Mouse (Mus musculus) megakaryocyte progenitor cell, adult 5-6 weeks (primary cell): ENCODE data around the gene Cbx4. TPM values are rescaled to one million over a fixed set of nuclear protein-coding genes. Genes with fewer than 3 reads are reported as not detected.
"Not testable (repeated sequence)": the region's sequence is repeated elsewhere in the genome, so short reads cannot be mapped to it uniquely, and the experiment has no call there.

Experiments
- ATAC-seq: replicated peaks from 2 replicates; pipeline ENCODE4 v1.8.0; 2016; ENCODE audit warnings: mild to moderate bottlenecking, moderate TSS enrichment, inconsistent platforms; ENCODE audit not compliant: poor library complexity
- total RNA-seq, 2 experiments: library from RNA; stranded (forward) in 1 of 2; stranded (reverse) in 1 of 2; fragments of 157-497, 149-512 nt in 1 of 2; fragments of 200-1000 nt in 1 of 2; gene quantifications; 2 replicates each; pipeline versions ENCODE4 v1.2.3 to v1.2.4; 2015 to 2017

The Cbx4 gene
- total RNA-seq, 2 experiments from 2014 or later, result 19.9 to 24.8 TPM

GRCm38 (mm10) chr11:119111345-119111744 is 25.3 kb upstream of the Cbx4 start:
- peak; percentile 89 for ATAC-seq

- no peak for ATAC-seq
Observed at GRCm38 (mm10) chr11:119109415-119110071, 23.5 kb upstream of the Cbx4 start.

- no peak for ATAC-seq
Observed at GRCm38 (mm10) chr11:119108573-119109263, 22.7 kb upstream of the Cbx4 start.

GRCm38 (mm10) chr11:119106289-119106688 is 20.3 kb upstream of the Cbx4 start:
- ATAC-seq, result peak; percentile 61

GRCm38 (mm10) chr11:119105748-119106147 is 19.7 kb upstream of the Cbx4 start:
- peak; percentile 17; the same call in 1 of the 2 replicates for ATAC-seq

GRCm38 (mm10) chr11:119105071-119105609 is 19.1 kb upstream of the Cbx4 start:
- ATAC-seq, result no peak

GRCm38 (mm10) chr11:119103991-119104390 is 18.0 kb upstream of the Cbx4 start:
- ATAC-seq, result no peak

- not testable (repeated sequence) for ATAC-seq
Observed at GRCm38 (mm10) chr11:119100355-119100754, 14.3 kb upstream of the Cbx4 start.

GRCm38 (mm10) chr11:119098202-119098601 is 12.2 kb upstream of the Cbx4 start:
- ATAC-seq, result no peak

GRCm38 (mm10) chr11:119095441-119095840 is 9.4 kb upstream of the Cbx4 start:
- no peak for ATAC-seq

- ATAC-seq, result peak; percentile 46
Observed at GRCm38 (mm10) chr11:119093322-119093721, 7.3 kb upstream of the Cbx4 start.

- ATAC-seq, result no peak
Observed at GRCm38 (mm10) chr11:119092286-119092685, 6.3 kb upstream of the Cbx4 start.

GRCm38 (mm10) chr11:119091598-119091991 is 5.6 kb upstream of the Cbx4 start:
- ATAC-seq, result peak; percentile 63

- no peak for ATAC-seq
Observed at GRCm38 (mm10) chr11:119090961-119091597, 5.1 kb upstream of the Cbx4 start.

GRCm38 (mm10) chr11:119090076-119090960 is 4.3 kb upstream of the Cbx4 start:
- ATAC-seq, result no peak

GRCm38 (mm10) chr11:119089235-119090075 is 3.4 kb upstream of the Cbx4 start:
- ATAC-seq, result no peak

GRCm38 (mm10) chr11:119088391-119089234 is 2.6 kb upstream of the Cbx4 start:
- ATAC-seq, result no peak

GRCm38 (mm10) chr11:119087301-119088082 is 1.5 kb upstream of the Cbx4 start:
- ATAC-seq, result peak; percentile 12
